Mouse (Mus musculus) liver, embryonic 14.5 days (tissue): ENCODE results near the gene Cables2. TPM values are rescaled to one million over a fixed set of nuclear protein-coding genes. Genes with fewer than 3 reads are reported as not detected.

ENCODE experiments used
- ATAC-seq: fragments of 200-750 bp; cut with Nextera tagmentation; 2 replicates; pipeline ENCODE4 v1.8.0; 2017; ENCODE audit warnings: moderate number of reproducible peaks, mild to moderate bottlenecking, moderate library complexity; ENCODE audit not compliant: insufficient read depth
- DNase-seq, 3 experiments: peaks; one replicate each; pipeline ENCODE4 v3.0.0-alpha.2; 2012 to 2013; ENCODE audit warnings: low read depth in 3 of 3, low spot score in 3 of 3
- H3K27ac ChIP-seq: fragments of 300-500 bp; sonication (generic); 2 replicates; pipeline ENCODE4 v1.5.1; 2014; ENCODE audit warnings: moderate library complexity, mild to moderate bottlenecking, control low read depth, inconsistent platforms
- H3K27me3 ChIP-seq: fragments of 300-500 bp; sonication (generic); 2 replicates; pipeline ENCODE4 v1.6.1; 2014; ENCODE audit warnings: mild to moderate bottlenecking, low read length, moderate library complexity; ENCODE audit not compliant: control insufficient read depth, insufficient read depth
- H3K36me3 ChIP-seq: fragments of 300-500 bp; sonication (generic); replicated peaks from 2 replicates; pipeline ENCODE4 v1.6.1; 2014; ENCODE audit warnings: low read depth; ENCODE audit not compliant: control insufficient read depth, insufficient read depth
- H3K4me1 ChIP-seq, 2 experiments: fragments of 200-500 bp in 1 of 2; fragments of 300-500 bp in 1 of 2; sonication (generic) in 1 of 2; replicated peaks; 2 replicates each; pipeline ENCODE4 v1.6.1; 2012 to 2014; ENCODE audit warnings: antibody characterized with exemption in 1 of 2, inconsistent platforms in 1 of 2, low read length in 1 of 2; ENCODE audit not compliant: control insufficient read depth in 2 of 2, insufficient read depth in 2 of 2
- H3K4me2 ChIP-seq: fragments of 300-500 bp; sonication (generic); 2 replicates; pipeline ENCODE4 v1.6.1; 2014; ENCODE audit warnings: low read depth, mild to moderate bottlenecking, control low read depth, moderate library complexity
- H3K4me3 ChIP-seq, 2 experiments: fragments of 200-500 bp in 1 of 2; fragments of 300-500 bp in 1 of 2; sonication (generic) in 1 of 2; 2 replicates each; pipeline ENCODE4 v1.5.1; 2012 to 2014; ENCODE audit warnings: low read depth in 2 of 2, low read length in 2 of 2, mild to moderate bottlenecking in 2 of 2, control low read depth in 1 of 2, inconsistent platforms in 1 of 2, moderate library complexity in 1 of 2; ENCODE audit not compliant: insufficient read depth in 1 of 2
- H3K9ac ChIP-seq: fragments of 300-500 bp; sonication (generic); replicated peaks from 2 replicates; pipeline ENCODE4 v1.6.1; 2014; ENCODE audit warnings: mild to moderate bottlenecking, control low read depth, moderate library complexity
- H3K9me3 ChIP-seq: fragments of 300-500 bp; sonication (generic); 2 replicates; pipeline ENCODE4 v1.6.1; 2016; ENCODE audit warnings: low read length, mixed read lengths; ENCODE audit not compliant: control insufficient read depth
- CTCF ChIP-seq: IDR thresholded peaks from 2 replicates; pipeline ENCODE4 v1.5.1; 2016; ENCODE audit warnings: antibody characterized with exemption, low read depth, control low read depth
- EP300 ChIP-seq: IDR thresholded peaks from 2 replicates; pipeline ENCODE4 v1.6.1; 2016; ENCODE audit warnings: antibody characterized with exemption, low read depth
- WGBS: fragments of 180-500 bp; shearing (Covaris S2); extraction: QIAGEN DNeasy Blood & Tissue Kit; methylation state at CpG from one replicate; pipeline ENCODE4 v1.1.7; 2014; ENCODE audit not compliant: insufficient replicate concordance; 5-methylcytosine and 5-hydroxymethylcytosine counted together
- polyA plus RNA-seq, 2 experiments: library from polyadenylated mRNA; depleted of rRNA in 1 of 2; stranded (reverse) in 1 of 2; unstranded in 1 of 2; fragments of >200 nt; fragmentation: Nextera tagmentation in 1 of 2; extraction: Ambion mirVana in 1 of 2; gene quantifications; 2 replicates each; pipeline versions ENCODE4 v1.2.1 to v1.2.3; 2012 to 2014

Cables2 gene
- polyA plus RNA-seq, 2 experiments: 3.3 to 5.6 TPM

- Histone ChIP-seq H3K4me2 (peak within 1 kb of the TSS; percentile 78), H3K9ac (peak within 1 kb of the TSS; percentile 88), H3K4me1 (peaks cover 0 to 8% of the 10 kb centered on the region in 2 experiments; a peak in 3 of 4 replicates), H3K4me3 (peak within 1 kb of the TSS; percentile 74 to 94), H3K27ac (peak within 1 kb of the TSS; percentile 57), H3K36me3 (peaks cover 15% of the 10 kb centered on the region), H3K9me3 (no peaks in the 10 kb centered on the region), H3K27me3 (no peaks in the 10 kb centered on the region)
- 0% methylated on average over 38 of the region's 38 CpGs for WGBS
- ATAC-seq: peak; percentile 96
- TF ChIP-seq CTCF: no peak
- DNase-seq: peak; percentile 99
Measured at GRCm38 (mm10) chr2:180257001-180257521, 16.2 kb downstream of the Cables2 start, which contains the start of gene Rps21. TSS of gene Rps21 (plus strand) at chr2:180257377.

GRCm38 (mm10) chr2:180256296-180257000 lies 16.8 kb downstream of the Cables2 start:
- Histone ChIP-seq H3K9ac (peak overlapping the region; percentile 71), H3K4me2 (peak overlapping the region; percentile 78), H3K4me1 (peaks cover 0 to 8% of the 10 kb centered on the region in 2 experiments; a peak in 3 of 4 replicates), H3K4me3 (peak overlapping the region; percentile 55 to 94), H3K27me3 (no peaks in the 10 kb centered on the region), H3K27ac (peak overlapping the region; percentile 57), H3K9me3 (no peaks in the 10 kb centered on the region), H3K36me3 (peaks cover 15% of the 10 kb centered on the region)
- peak; percentile 36 for ATAC-seq
- WGBS: 15% methylated on average over 26 of the region's 26 CpGs
- DNase-seq: no peak
- TF ChIP-seq EP300: no peak
- TF ChIP-seq CTCF: no peak

DNA sequence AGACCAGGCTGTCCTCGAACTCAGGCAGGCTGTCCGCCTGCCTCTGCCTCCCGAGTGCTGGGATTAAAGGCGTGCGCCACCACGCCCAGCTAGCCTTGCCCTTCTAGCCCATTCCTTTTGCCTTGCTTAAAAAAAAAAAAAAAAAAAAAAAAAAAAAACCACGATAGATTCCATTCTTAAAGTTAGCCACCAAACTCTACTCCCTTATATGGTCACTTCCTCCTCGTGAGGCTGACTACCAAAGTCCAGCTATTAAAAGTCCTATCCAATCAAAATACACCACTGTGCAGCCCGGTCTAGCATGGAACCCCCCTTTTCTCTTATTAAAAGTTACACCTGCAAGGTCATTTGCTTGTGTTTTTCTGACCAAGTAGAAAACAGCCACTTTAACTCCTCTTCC lies 17.6 kb downstream of the Cables2 start:
- 60% methylated on average over 9 of the region's 9 CpGs for WGBS
- TF ChIP-seq CTCF (no peak), EP300 (no peak)
- H3K4me3 ChIP-seq: no peak overlapping the region

GRCm38 (mm10) chr2:180254436-180255209 lies 18.7 kb downstream of the Cables2 start:
- Histone ChIP-seq H3K36me3 (peaks cover 15% of the 10 kb centered on the region), H3K27me3 (no peaks in the 10 kb centered on the region), H3K4me3 (no peak overlapping the region), H3K4me2 (no peak overlapping the region), H3K9me3 (no peaks in the 10 kb centered on the region), H3K4me1 (peaks cover 0 to 9% of the 10 kb centered on the region in 2 experiments; a peak in 3 of 4 replicates), H3K27ac (no peak overlapping the region), H3K9ac (no peak overlapping the region)
- TF ChIP-seq EP300 (no peak), CTCF (no peak)
- no peak for ATAC-seq
- DNase-seq: no peak
- WGBS: 80% methylated on average over 5 of the region's 5 CpGs

More for the DNA sequence above, 17.6 kb downstream of the Cables2 start:
- Histone ChIP-seq H3K9ac (no peak overlapping the region), H3K27ac (no peak overlapping the region), H3K4me1 (peaks cover 0 to 8% of the 10 kb centered on the region in 2 experiments; a peak in 3 of 4 replicates), H3K27me3 (no peaks in the 10 kb centered on the region), H3K9me3 (no peaks in the 10 kb centered on the region), H3K4me2 (peak overlapping the region; percentile 78), H3K36me3 (peaks cover 15% of the 10 kb centered on the region)
- ATAC-seq (no peak), DNase-seq (no peak)

GRCm38 (mm10) chr2:180251838-180252237 lies 21.5 kb downstream of the Cables2 start:
- no peak for DNase-seq
- no peak overlapping the region for H3K4me2 ChIP-seq
- H3K4me1 ChIP-seq: peaks cover 0 to 15% of the 10 kb centered on the region in 2 experiments; a peak in 3 of 4 replicates
- no peaks in the 10 kb centered on the region for H3K9me3 ChIP-seq
- H3K4me3 ChIP-seq: no peak overlapping the region
- no peaks in the 10 kb centered on the region for H3K27me3 ChIP-seq
- no peak overlapping the region for H3K27ac ChIP-seq
- WGBS: 61% methylated on average over 3 of the region's 3 CpGs
- no peaks in the 10 kb centered on the region for H3K36me3 ChIP-seq
- 0 out of 2 replicates have a peak, but pooled peaks have one; percentile 5 for ATAC-seq
- TF ChIP-seq EP300 (no peak), CTCF (no peak)
- H3K9ac ChIP-seq: no peak overlapping the region
